Mouse (Mus musculus): ENCODE measurements around the gene Cabin1. TPM values are rescaled to one million over a fixed set of nuclear protein-coding genes. Genes with fewer than 3 reads are reported as not detected.

The Cabin1 gene
- polyA plus RNA-seq, 1 experiment, result 19.7 TPM

DNA sequence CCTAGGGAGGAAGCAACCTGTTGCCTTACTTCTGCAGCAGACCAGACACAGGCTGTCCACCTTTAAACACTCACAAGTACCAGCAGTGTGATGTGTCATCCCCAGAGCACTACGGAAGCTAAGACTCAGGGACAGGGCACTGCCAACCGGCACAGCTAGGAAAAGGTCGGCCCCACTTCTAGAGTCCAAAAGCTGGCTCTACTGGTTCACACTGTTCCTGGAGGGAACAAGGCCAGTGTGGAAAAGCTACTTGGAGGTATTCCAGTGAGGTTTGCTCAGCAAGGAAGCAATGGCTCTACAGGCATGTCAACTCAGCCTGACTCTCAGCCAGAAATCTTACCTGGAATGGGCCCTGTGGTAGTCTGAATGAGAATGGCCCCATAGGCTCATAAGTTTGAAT is 23.3 kb downstream of the Cabin1 start:
- H3K4me3 ChIP-seq (ENCODE audit: control insufficient read depth, low read depth, low read length), result no peak overlapping the region
- H3K4me1 ChIP-seq (ENCODE audit: control insufficient read depth, insufficient read depth, low read length), result no peaks in the 10 kb centered on the region
- TF ChIP-seq POLR2A (IDR thresholded peaks at IDR 0.05; ENCODE audit: control insufficient read depth, low read depth, low read length), result no peak
- no peak for TF ChIP-seq CTCF (IDR thresholded peaks at IDR 0.05; ENCODE audit: control insufficient read depth, insufficient read depth, insufficient replicate concordance, low read depth, low read length)
- no peak overlapping the region for H3K27ac ChIP-seq (ENCODE audit: control insufficient read depth, insufficient read depth, low read depth, low read length)
- no peaks in the 10 kb centered on the region for H3K27me3 ChIP-seq (ENCODE audit: control insufficient read depth, insufficient read depth, low read length)
- peaks cover 5% of the 10 kb centered on the region for H3K36me3 ChIP-seq (ENCODE audit: control insufficient read depth, insufficient read depth, low read length)

DNA sequence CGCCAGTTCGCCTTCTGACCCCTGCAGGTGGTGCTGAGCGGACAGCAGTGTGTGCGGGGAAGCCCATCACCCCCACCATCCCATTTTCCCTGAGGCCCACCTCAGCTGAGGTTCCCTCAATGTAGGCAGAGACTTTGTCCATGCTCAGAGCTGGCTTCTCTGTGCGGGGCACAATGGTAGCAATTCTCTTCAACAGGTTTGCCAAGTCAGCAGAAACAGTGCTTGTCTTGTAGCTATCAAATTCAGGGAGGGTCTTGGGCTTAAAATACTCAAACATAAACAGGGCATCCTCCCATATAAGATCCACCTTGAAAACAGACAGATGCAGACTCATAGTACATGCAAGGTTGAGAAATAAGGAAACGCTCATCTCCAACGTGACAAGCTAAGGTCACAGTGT is 38.7 kb downstream of the Cabin1 start:
- Histone ChIP-seq H3K27me3 (ENCODE audit: control insufficient read depth, insufficient read depth, low read length) (no peaks in the 10 kb centered on the region), H3K4me3 (ENCODE audit: control insufficient read depth, low read depth, low read length) (no peak overlapping the region), H3K36me3 (ENCODE audit: control insufficient read depth, insufficient read depth, low read length) (no peaks in the 10 kb centered on the region; the same call in none of the 2 replicates), H3K27ac (ENCODE audit: control insufficient read depth, insufficient read depth, low read depth, low read length) (no peak overlapping the region), H3K4me1 (ENCODE audit: control insufficient read depth, insufficient read depth, low read length) (no peaks in the 10 kb centered on the region)
- TF ChIP-seq POLR2A (IDR thresholded peaks at IDR 0.05; ENCODE audit: control insufficient read depth, low read depth, low read length), result no peak
- TF ChIP-seq CTCF (IDR thresholded peaks at IDR 0.05; ENCODE audit: control insufficient read depth, insufficient read depth, insufficient replicate concordance, low read depth, low read length), result no peak

DNA sequence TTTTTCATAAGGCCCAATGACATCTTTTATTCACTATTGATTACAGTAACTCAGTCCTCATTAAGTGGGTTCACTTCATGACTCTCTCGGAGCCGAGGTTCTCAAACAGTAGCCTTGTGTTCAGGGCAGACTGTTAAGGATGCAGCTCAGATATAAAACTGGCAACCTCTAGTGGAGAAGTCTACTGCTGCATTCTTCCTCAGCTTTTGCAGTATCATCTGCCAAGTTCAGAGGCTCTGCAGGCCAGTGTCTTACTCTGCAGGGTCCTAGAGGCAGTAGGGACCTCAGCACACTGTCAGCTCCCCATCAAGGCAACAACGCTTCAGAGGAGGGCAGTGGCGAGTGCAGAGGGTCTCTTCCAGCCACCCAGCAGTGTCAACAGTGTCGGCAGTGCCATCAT is 43.9 kb downstream of the Cabin1 start:
- Histone ChIP-seq H3K27me3 (ENCODE audit: control insufficient read depth, insufficient read depth, low read length) (no peaks in the 10 kb centered on the region), H3K4me1 (ENCODE audit: control insufficient read depth, insufficient read depth, low read length) (no peaks in the 10 kb centered on the region), H3K27ac (ENCODE audit: control insufficient read depth, insufficient read depth, low read depth, low read length) (no peak overlapping the region), H3K36me3 (ENCODE audit: control insufficient read depth, insufficient read depth, low read length) (no peaks in the 10 kb centered on the region; the same call in none of the 2 replicates), H3K4me3 (ENCODE audit: control insufficient read depth, low read depth, low read length) (no peak overlapping the region)
- TF ChIP-seq CTCF (IDR thresholded peaks at IDR 0.05; ENCODE audit: control insufficient read depth, insufficient read depth, insufficient replicate concordance, low read depth, low read length) (no peak), POLR2A (IDR thresholded peaks at IDR 0.05; ENCODE audit: control insufficient read depth, low read depth, low read length) (no peak)

DNA sequence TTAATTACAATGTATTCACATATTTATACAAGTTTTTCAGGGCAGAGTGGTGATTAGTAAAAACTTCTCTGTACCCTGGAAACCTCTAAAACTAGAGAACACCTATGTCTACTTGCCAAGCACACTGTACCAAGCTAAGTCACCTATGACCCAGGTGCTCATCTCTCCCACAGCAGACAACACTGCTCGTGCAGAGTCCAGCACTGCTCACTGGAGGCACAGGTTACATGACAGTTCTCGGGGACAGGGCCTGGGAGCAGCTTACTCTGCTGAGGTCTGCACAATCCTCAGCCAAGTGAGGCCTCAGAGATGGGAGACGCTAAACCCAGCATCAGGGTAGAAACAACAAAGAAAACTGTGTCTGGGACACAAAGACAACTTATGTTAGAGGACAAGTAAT is 49.3 kb downstream of the Cabin1 start:
- Histone ChIP-seq H3K4me1 (ENCODE audit: control insufficient read depth, insufficient read depth, low read length) (no peaks in the 10 kb centered on the region), H3K4me3 (ENCODE audit: control insufficient read depth, low read depth, low read length) (no peak overlapping the region), H3K36me3 (ENCODE audit: control insufficient read depth, insufficient read depth, low read length) (peaks cover 1% of the 10 kb centered on the region; the same call in 1 of the 2 replicates), H3K27me3 (ENCODE audit: control insufficient read depth, insufficient read depth, low read length) (no peaks in the 10 kb centered on the region), H3K27ac (ENCODE audit: control insufficient read depth, insufficient read depth, low read depth, low read length) (no peak overlapping the region)
- no peak for TF ChIP-seq POLR2A (IDR thresholded peaks at IDR 0.05; ENCODE audit: control insufficient read depth, low read depth, low read length)
- TF ChIP-seq CTCF (IDR thresholded peaks at IDR 0.05; ENCODE audit: control insufficient read depth, insufficient read depth, insufficient replicate concordance, low read depth, low read length), result no peak

DNA sequence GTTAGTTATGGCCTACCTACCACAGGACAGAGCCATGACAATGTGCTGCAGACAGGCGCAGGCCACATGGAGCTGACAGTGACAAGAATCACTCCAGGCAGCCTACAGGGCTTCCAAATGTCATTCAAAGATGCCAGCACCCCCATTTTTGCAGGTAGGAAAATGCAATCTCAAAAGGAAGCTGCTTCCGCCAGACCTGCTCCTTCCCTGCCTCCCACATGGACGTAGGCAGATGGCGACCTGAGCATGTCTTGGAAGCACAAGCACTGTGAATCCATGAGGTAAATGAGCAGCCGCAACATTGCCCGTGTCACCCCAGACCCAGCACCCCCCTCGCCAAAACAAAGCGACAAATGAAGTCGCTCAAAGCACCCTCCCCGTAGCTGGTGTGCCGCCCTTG is 51.1 kb downstream of the Cabin1 start:
- H3K4me1 ChIP-seq (ENCODE audit: control insufficient read depth, insufficient read depth, low read length), result no peaks in the 10 kb centered on the region
- TF ChIP-seq CTCF (IDR thresholded peaks at IDR 0.05; ENCODE audit: control insufficient read depth, insufficient read depth, insufficient replicate concordance, low read depth, low read length), result no peak
- no peak for TF ChIP-seq POLR2A (IDR thresholded peaks at IDR 0.05; ENCODE audit: control insufficient read depth, low read depth, low read length)
- H3K27me3 ChIP-seq (ENCODE audit: control insufficient read depth, insufficient read depth, low read length), result no peaks in the 10 kb centered on the region
- H3K36me3 ChIP-seq (ENCODE audit: control insufficient read depth, insufficient read depth, low read length), result peaks cover 1% of the 10 kb centered on the region
- H3K27ac ChIP-seq (ENCODE audit: control insufficient read depth, insufficient read depth, low read depth, low read length), result no peak overlapping the region
- no peak overlapping the region for H3K4me3 ChIP-seq (ENCODE audit: control insufficient read depth, low read depth, low read length)

DNA sequence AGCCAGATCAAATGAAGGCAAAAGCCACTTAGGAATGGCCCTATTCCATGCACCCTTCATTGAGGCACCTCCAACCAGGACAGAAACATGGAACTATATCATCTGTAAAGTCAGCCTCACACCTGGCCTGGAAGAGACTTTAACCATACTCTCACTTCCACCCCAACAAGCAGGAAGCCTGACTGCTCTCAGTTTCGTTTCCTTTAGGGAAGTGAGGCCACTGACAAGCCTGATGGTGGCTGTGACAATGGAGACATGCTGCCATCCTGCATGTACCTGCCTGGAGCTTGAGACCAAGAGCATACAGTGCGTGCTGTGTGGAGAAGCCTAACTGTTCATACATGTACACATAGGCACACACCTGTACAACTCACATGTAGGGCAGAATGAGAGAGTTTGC is 53.9 kb downstream of the Cabin1 start:
- no peaks in the 10 kb centered on the region for H3K4me1 ChIP-seq (ENCODE audit: control insufficient read depth, insufficient read depth, low read length)

DNA sequence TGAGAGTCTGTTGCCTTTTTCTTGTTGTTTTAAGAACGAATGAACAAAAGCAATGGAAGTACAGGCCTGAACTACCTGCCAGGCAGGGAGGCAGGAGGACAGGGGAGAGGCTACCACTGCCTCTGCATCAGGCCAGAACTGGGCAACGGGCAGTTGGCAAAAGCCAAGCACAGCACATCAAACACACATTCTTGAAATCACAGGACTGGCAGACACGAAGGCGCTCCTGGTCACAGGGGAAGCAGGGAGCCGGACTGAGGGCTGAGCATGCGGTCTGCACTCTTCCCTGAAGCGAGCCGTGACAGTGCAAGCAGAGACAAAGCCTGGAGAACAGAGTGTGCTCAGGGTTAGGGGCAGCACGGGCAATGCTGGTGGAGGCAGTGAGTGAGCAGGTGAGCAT is 54.9 kb downstream of the Cabin1 start:
- H3K27ac ChIP-seq (ENCODE audit: control insufficient read depth, insufficient read depth, low read depth, low read length), result no peak overlapping the region
- H3K4me1 ChIP-seq (ENCODE audit: control insufficient read depth, insufficient read depth, low read length), result no peaks in the 10 kb centered on the region
- no peak overlapping the region for H3K4me3 ChIP-seq (ENCODE audit: control insufficient read depth, low read depth, low read length)
- H3K36me3 ChIP-seq (ENCODE audit: control insufficient read depth, insufficient read depth, low read length), result peaks cover 1% of the 10 kb centered on the region
- TF ChIP-seq POLR2A (IDR thresholded peaks at IDR 0.05; ENCODE audit: control insufficient read depth, low read depth, low read length) (no peak), CTCF (IDR thresholded peaks at IDR 0.05; ENCODE audit: control insufficient read depth, insufficient read depth, insufficient replicate concordance, low read depth, low read length) (no peak)
- no peaks in the 10 kb centered on the region for H3K27me3 ChIP-seq (ENCODE audit: control insufficient read depth, insufficient read depth, low read length)

More for the DNA sequence above, 53.9 kb downstream of the Cabin1 start:
- no peaks in the 10 kb centered on the region for H3K27me3 ChIP-seq (ENCODE audit: control insufficient read depth, insufficient read depth, low read length)
- H3K4me3 ChIP-seq (ENCODE audit: control insufficient read depth, low read depth, low read length), result no peak overlapping the region
- peaks cover 1% of the 10 kb centered on the region for H3K36me3 ChIP-seq (ENCODE audit: control insufficient read depth, insufficient read depth, low read length)
- TF ChIP-seq CTCF (IDR thresholded peaks at IDR 0.05; ENCODE audit: control insufficient read depth, insufficient read depth, insufficient replicate concordance, low read depth, low read length) (no peak), POLR2A (IDR thresholded peaks at IDR 0.05; ENCODE audit: control insufficient read depth, low read depth, low read length) (no peak)
- H3K27ac ChIP-seq (ENCODE audit: control insufficient read depth, insufficient read depth, low read depth, low read length), result no peak overlapping the region

DNA sequence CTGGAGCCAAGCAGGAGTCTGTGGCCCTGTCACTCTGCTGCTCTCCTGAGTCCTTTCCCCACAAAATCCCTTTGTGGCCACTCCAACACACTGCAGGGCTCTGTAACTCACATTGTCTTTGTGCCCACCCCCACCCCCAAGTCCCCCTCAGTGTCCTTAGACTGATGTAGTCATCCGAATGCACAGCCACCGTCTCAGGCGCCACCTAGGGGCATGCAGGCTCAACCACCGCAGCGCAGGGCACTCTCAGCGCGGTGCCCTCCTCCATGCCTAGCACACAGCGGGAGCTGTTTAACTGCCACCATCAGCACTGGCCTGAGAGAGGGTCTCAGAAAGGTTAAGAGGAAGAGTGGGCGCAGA is 55.5 kb downstream of the Cabin1 start:
- Histone ChIP-seq H3K27ac (ENCODE audit: control insufficient read depth, insufficient read depth, low read depth, low read length) (no peak overlapping the region), H3K36me3 (ENCODE audit: control insufficient read depth, insufficient read depth, low read length) (peaks cover 1% of the 10 kb centered on the region), H3K27me3 (ENCODE audit: control insufficient read depth, insufficient read depth, low read length) (no peaks in the 10 kb centered on the region), H3K4me1 (ENCODE audit: control insufficient read depth, insufficient read depth, low read length) (no peaks in the 10 kb centered on the region), H3K4me3 (ENCODE audit: control insufficient read depth, low read depth, low read length) (no peak overlapping the region)
- TF ChIP-seq POLR2A (IDR thresholded peaks at IDR 0.05; ENCODE audit: control insufficient read depth, low read depth, low read length) (no peak), CTCF (IDR thresholded peaks at IDR 0.05; ENCODE audit: control insufficient read depth, insufficient read depth, insufficient replicate concordance, low read depth, low read length) (peak; percentile 58; the same call in 1 of the 2 replicates)
